Mouse (Mus musculus): ENCODE data around the gene Bcl10.

DNA sequence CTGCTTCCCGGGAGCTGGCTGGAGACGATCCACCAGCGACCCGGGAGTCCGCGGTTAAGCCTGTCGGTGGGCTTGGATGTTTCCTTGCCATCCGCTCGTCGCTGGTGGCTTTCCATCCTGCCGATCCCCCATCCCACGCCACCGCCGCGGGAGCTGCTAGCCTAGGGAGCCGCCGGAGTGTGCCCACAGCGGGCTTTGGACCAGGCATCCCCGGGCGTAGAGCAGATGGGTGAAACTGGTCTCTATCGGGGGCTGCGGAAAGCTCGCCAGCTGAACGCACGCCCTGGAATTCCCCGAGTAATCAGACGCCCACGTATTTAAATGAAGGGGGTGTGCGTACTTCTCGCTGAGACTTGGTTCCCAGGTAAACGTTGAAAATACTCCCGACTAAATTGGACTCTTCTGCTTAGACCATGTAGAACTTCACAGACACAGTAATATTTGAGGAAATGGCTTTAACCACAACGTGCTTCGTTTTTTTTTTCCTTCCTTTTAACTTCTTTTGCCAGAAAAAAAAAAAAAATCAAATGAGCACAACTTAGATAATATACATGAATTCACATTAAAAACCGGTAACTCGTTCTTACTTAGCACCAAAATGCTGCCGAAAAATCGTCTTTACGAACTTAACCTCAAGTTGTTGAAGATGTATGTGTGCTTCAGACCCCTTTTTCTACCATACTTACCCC, 2.2 kb downstream of the Bcl10 start:
- TF ChIP-seq CTCF (conservative IDR thresholded peaks at IDR 0.05; ENCODE audit: low read length) (no peak), NANOG (IDR thresholded peaks at IDR 0.05; ENCODE audit: borderline replicate concordance, low read length) (no peak), POU5F1 (IDR thresholded peaks at IDR 0.05; ENCODE audit: borderline replicate concordance, low read length) (no peak)
